Mouse (Mus musculus) stomach, embryonic 15.5 days (tissue): ENCODE measurements around the gene Hps4. TPM values are rescaled to one million over a fixed set of nuclear protein-coding genes. Genes with fewer than 3 reads are reported as not detected.

Experiments used
- ATAC-seq: fragments of 200-750 bp; cut with Nextera tagmentation; 2 replicates; pipeline ENCODE4 v1.8.0; 2017; ENCODE audit warnings: low read depth, moderate number of reproducible peaks, moderate TSS enrichment; ENCODE audit not compliant: insufficient read depth, low FRiP score
- H3K27ac ChIP-seq: fragments of 300-500 bp; sonication (generic); 2 replicates; pipeline ENCODE4 v1.5.1; 2015; ENCODE audit warnings: mild to moderate bottlenecking, inconsistent platforms
- H3K27me3 ChIP-seq: fragments of 300-500 bp; sonication (generic); replicated peaks from 2 replicates; pipeline ENCODE4 v1.6.1; 2015; ENCODE audit warnings: inconsistent platforms
- H3K36me3 ChIP-seq: fragments of 300-500 bp; sonication (generic); 2 replicates; pipeline ENCODE4 v1.6.1; 2015; ENCODE audit warnings: inconsistent platforms
- H3K4me1 ChIP-seq: fragments of 300-500 bp; sonication (generic); 2 replicates; pipeline ENCODE4 v1.6.1; 2015; ENCODE audit warnings: inconsistent platforms
- H3K4me2 ChIP-seq: fragments of 300-500 bp; sonication (generic); 2 replicates; pipeline ENCODE4 v1.6.1; 2015; ENCODE audit warnings: mild to moderate bottlenecking, inconsistent platforms
- H3K4me3 ChIP-seq: fragments of 300-500 bp; sonication (generic); replicated peaks from 2 replicates; pipeline ENCODE4 v1.5.1; 2015; ENCODE audit warnings: inconsistent platforms
- H3K9ac ChIP-seq: fragments of 300-500 bp; sonication (generic); 2 replicates; pipeline ENCODE4 v1.6.1; 2015; ENCODE audit warnings: inconsistent platforms
- H3K9me3 ChIP-seq: fragments of 300-500 bp; sonication (generic); 2 replicates; pipeline ENCODE4 v1.6.1; 2016; ENCODE audit warnings: inconsistent platforms
- WGBS: fragments of 180-500 bp; shearing (Covaris S2); methylation state at CpG from one replicate; pipeline ENCODE4 v1.1.7; 2015; 5-methylcytosine and 5-hydroxymethylcytosine counted together
- polyA plus RNA-seq: library from polyadenylated mRNA; unstranded; fragments of >200 nt; fragmentation: Nextera tagmentation; extraction: Ambion mirVana; gene quantifications from 2 replicates; pipeline ENCODE4 v1.2.1, GENCODE M21; 2015

Gene Hps4
- polyA plus RNA-seq, 1 experiment from 2014 or later = 32.9 TPM

DNA sequence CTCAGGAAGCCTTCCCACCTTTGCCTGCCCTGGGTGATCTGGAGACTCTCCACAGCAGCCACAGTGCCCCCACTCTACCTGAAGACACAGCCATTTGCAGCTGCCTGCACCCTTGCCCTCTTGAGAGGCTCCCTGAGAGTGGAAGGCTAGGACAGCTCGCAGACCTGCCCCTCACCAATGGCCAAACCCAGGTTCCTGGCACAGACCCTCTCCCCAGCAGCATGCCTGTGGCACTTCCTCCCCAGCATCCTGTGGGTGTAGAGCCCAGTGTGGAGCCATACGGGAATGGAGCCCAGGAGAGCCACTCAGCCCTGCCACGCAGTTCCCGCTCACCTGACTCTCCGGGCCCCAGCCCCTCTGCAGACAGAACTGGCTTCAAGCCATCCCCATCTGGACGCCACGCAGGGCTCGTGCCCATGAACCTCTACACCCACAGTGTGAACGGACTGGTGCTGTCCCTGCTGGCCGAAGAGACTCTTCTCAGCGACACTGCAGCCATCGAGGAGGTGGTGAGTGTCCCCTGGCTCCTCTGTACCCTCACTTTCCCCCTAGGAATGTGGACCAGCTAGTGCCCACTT, 27.4 kb downstream of the Hps4 start:
- peaks cover 32% of the 10 kb centered on the region for H3K36me3 ChIP-seq
- no peak overlapping the region for H3K27ac ChIP-seq
- no peak overlapping the region for H3K4me3 ChIP-seq
- H3K27me3 ChIP-seq = no peaks in the 10 kb centered on the region
- WGBS = 89% methylated on average over 12 of the region's 12 CpGs
- H3K4me1 ChIP-seq = no peaks in the 10 kb centered on the region
- ATAC-seq = no peak
- no peak overlapping the region for H3K4me2 ChIP-seq
- no peaks in the 10 kb centered on the region for H3K9me3 ChIP-seq
- H3K9ac ChIP-seq = no peak overlapping the region

- WGBS = 75% methylated on average over 7 of the region's 7 CpGs
- H3K9ac ChIP-seq = no peak overlapping the region
- no peaks in the 10 kb centered on the region for H3K4me1 ChIP-seq
- H3K4me3 ChIP-seq = no peak overlapping the region
- H3K36me3 ChIP-seq = peaks cover 32% of the 10 kb centered on the region
- no peaks in the 10 kb centered on the region for H3K9me3 ChIP-seq
- H3K27ac ChIP-seq = no peak overlapping the region
- H3K27me3 ChIP-seq = no peaks in the 10 kb centered on the region
- H3K4me2 ChIP-seq = no peak overlapping the region
- ATAC-seq = no peak
These were observed 29.1 kb downstream of the Hps4 start for GRCm38 (mm10) chr5:112371933-112372332.

DNA sequence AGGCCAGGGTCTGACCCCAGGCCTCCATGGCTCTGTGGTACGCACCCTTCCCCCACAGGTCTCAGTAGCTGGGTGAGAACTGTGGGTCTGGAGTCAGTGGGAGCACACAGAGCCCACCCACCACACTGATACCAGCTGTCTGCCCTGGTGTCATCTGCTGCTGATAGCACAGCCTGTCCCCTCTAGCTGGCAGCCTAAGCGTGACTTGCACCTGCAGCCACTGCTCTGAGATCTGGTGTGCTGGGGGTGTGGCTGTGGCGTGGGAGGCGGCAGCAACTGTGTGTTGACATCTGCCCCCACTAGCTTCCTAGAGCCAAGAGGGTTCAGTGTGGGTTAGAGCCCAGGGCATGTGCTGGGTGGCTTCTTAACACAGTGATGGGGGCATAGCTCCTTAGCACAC, 33.2 kb downstream of the Hps4 start:
- Histone ChIP-seq H3K4me2 (no peak overlapping the region), H3K36me3 (peaks cover 26% of the 10 kb centered on the region), H3K27ac (no peak overlapping the region), H3K27me3 (no peaks in the 10 kb centered on the region), H3K9me3 (no peaks in the 10 kb centered on the region), H3K4me3 (no peak overlapping the region), H3K4me1 (no peaks in the 10 kb centered on the region), H3K9ac (no peak overlapping the region)
- 81% methylated on average over 4 of the region's 4 CpGs for WGBS
- ATAC-seq = no peak

DNA sequence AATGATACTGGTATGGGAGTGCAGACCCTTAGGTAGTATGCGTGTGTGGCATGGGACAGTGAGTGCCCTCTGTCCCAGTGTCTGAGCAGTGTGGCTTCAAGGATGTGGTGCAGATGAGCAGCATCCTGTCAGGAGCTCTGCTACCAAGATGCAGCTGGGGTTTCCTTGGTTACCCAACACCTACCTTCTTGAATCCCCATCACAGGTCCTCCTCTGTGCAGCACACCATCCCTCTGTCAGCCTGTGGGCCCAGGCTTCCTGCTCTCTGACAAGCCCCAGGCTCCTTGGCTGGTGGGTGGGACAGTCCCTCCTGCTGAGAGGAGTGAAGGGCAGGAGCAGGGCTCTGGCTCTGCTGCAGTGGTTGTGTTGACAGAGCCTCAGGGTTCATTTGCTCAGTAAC, 34.5 kb downstream of the Hps4 start:
- no peaks in the 10 kb centered on the region for H3K9me3 ChIP-seq
- H3K27me3 ChIP-seq = no peaks in the 10 kb centered on the region
- H3K4me2 ChIP-seq = no peak overlapping the region
- 90% methylated on average over 1 of the region's 1 CpGs for WGBS
- peaks cover 26% of the 10 kb centered on the region for H3K36me3 ChIP-seq
- H3K4me3 ChIP-seq = no peak overlapping the region
- no peak overlapping the region for H3K27ac ChIP-seq
- no peak for ATAC-seq
- H3K9ac ChIP-seq = no peak overlapping the region
- peaks cover 5% of the 10 kb centered on the region; the same call in 1 of the 2 replicates for H3K4me1 ChIP-seq

GRCm38 (mm10) chr5:112378716-112379115, 35.8 kb downstream of the Hps4 start:
- H3K4me1 ChIP-seq = peaks cover 10% of the 10 kb centered on the region
- 74% methylated on average over 6 of the region's 6 CpGs for WGBS
- H3K27me3 ChIP-seq = no peaks in the 10 kb centered on the region
- H3K9ac ChIP-seq = no peak overlapping the region
- peaks cover 26% of the 10 kb centered on the region for H3K36me3 ChIP-seq
- no peaks in the 10 kb centered on the region for H3K9me3 ChIP-seq
- ATAC-seq = no peak
- no peak overlapping the region for H3K27ac ChIP-seq
- no peak overlapping the region for H3K4me3 ChIP-seq
- no peak overlapping the region for H3K4me2 ChIP-seq

- WGBS = 78% methylated on average over 11 of the region's 11 CpGs
- Histone ChIP-seq H3K36me3 (peaks cover 9% of the 10 kb centered on the region; the same call in 1 of the 2 replicates), H3K4me3 (no peak overlapping the region), H3K27ac (no peak overlapping the region), H3K9ac (no peak overlapping the region), H3K4me1 (peaks cover 10% of the 10 kb centered on the region), H3K9me3 (no peaks in the 10 kb centered on the region), H3K4me2 (no peak overlapping the region), H3K27me3 (no peaks in the 10 kb centered on the region)
- no peak for ATAC-seq
These were observed 38.3 kb downstream of the Hps4 start for GRCm38 (mm10) chr5:112381154-112381553.

GRCm38 (mm10) chr5:112382042-112382441, 39.2 kb downstream of the Hps4 start:
- H3K27ac ChIP-seq = no peak overlapping the region; the same call in 1 of the 2 replicates
- H3K4me1 ChIP-seq = peaks cover 10% of the 10 kb centered on the region
- WGBS = 65% methylated on average over 9 of the region's 9 CpGs
- H3K4me2 ChIP-seq = no peak overlapping the region
- H3K4me3 ChIP-seq = no peak overlapping the region
- H3K36me3 ChIP-seq = peaks cover 9% of the 10 kb centered on the region; the same call in 1 of the 2 replicates
- no peak overlapping the region for H3K9ac ChIP-seq
- ATAC-seq = no peak
- H3K27me3 ChIP-seq = no peaks in the 10 kb centered on the region
- no peaks in the 10 kb centered on the region for H3K9me3 ChIP-seq

DNA sequence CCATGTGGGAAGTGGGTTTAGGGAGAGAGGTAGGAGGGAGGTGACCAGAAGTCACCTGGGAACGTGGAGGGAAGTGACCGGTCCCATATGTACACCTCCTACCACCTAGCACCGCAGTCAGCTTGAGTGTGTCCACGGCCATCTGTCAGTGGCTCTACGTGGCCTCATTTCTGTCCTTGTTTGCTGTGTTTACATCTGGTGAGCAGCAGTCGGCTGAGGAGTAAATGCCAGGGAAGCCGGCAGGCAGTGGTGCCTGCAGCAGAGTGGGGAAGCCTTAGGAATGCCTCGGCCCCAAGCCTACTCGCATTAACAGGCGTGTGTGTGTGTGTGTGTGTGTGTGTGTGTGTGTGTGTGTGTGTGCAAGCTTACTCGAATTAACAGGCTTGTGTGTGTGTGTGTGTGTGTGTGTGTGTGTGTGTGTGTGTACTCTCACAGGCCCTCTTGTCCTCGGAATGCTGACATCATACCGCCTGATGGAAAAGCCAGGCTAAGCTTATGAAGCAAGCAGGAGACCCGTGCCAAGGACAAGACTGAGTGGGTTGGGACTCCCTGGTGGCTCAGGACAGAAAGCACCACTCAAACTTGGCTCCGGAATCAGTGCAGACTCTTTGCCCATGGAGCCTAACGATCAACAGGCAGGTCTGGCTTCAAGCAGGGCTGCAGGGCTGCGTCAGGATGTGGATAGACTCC, 39.9 kb downstream of the Hps4 start:
- Histone ChIP-seq H3K36me3 (peaks cover 5% of the 10 kb centered on the region; the same call in 1 of the 2 replicates), H3K4me3 (no peak overlapping the region), H3K9ac (no peak overlapping the region), H3K4me2 (no peak overlapping the region), H3K9me3 (no peaks in the 10 kb centered on the region), H3K27ac (peak overlapping the region; percentile 44; the same call in 1 of the 2 replicates), H3K4me1 (peaks cover 10% of the 10 kb centered on the region), H3K27me3 (no peaks in the 10 kb centered on the region)
- no peak for ATAC-seq
- 39% methylated on average over 17 of the region's 17 CpGs for WGBS

- Histone ChIP-seq H3K4me2 (no peak overlapping the region), H3K27me3 (no peaks in the 10 kb centered on the region), H3K36me3 (no peaks in the 10 kb centered on the region; the same call in 1 of the 2 replicates), H3K9me3 (no peaks in the 10 kb centered on the region), H3K4me1 (peaks cover 10% of the 10 kb centered on the region), H3K4me3 (no peak overlapping the region), H3K9ac (no peak overlapping the region), H3K27ac (no peak overlapping the region)
- no peak for ATAC-seq
- 87% methylated on average over 13 of the region's 13 CpGs for WGBS
These were observed 42.1 kb downstream of the Hps4 start for GRCm38 (mm10) chr5:112384805-112385472.

DNA sequence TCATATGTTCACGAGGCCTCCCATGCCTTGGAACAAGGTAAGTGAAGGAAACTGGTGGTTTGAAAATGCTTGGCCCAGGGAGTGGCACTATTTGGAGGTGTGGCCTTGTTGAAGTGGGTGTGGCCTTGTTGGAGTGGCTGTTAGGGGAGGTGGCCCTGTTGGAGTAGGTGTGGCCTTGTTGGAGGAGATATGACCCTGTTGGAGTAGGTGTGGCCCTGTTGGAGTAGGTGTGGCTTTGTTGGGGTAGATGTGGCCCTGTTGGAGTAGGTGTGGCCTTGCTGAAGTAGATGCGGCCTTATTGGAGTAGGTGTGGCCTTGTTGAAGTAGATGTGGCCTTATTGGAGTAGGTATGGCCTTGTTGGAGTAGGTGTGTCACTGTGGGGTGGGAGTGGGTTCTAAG, 43.1 kb downstream of the Hps4 start:
- no peak overlapping the region for H3K27ac ChIP-seq
- 77% methylated on average over 2 of the region's 2 CpGs for WGBS

DNA sequence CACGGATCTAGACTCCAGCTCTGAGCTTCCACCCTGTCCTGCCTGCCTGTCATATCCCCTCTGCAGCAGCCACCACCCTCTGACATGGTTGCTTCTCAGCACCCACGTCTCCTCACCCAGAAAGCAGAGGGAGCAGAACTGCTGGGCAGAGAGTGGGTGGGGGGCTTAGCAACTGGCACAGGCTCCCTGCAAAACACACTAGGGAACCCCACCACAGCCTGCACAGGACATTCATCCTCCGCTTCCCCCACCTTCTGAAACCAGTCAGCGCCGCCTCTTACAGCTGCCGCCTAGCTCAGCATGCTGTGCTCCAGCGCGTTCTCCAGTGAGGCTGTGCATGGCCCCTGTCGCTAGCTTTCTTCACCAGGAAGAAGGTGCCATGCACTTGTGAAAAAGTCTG, 46.5 kb downstream of the Hps4 start:
- Histone ChIP-seq H3K27ac (no peak overlapping the region), H3K9ac (no peak overlapping the region), H3K4me1 (0 out of 2 replicates have a peak, but pooled peaks cover 3% of the 10 kb centered on the region), H3K4me2 (no peak overlapping the region), H3K4me3 (no peak overlapping the region), H3K27me3 (peaks cover 34% of the 10 kb centered on the region), H3K36me3 (no peaks in the 10 kb centered on the region), H3K9me3 (no peaks in the 10 kb centered on the region)
- no peak for ATAC-seq
- 72% methylated on average over 9 of the region's 9 CpGs for WGBS

More for the DNA sequence above, 43.1 kb downstream of the Hps4 start:
- Histone ChIP-seq H3K4me1 (peaks cover 10% of the 10 kb centered on the region), H3K36me3 (no peaks in the 10 kb centered on the region), H3K27me3 (0 out of 2 replicates have a peak, but pooled peaks cover under 1% of the 10 kb centered on the region), H3K4me3 (no peak overlapping the region), H3K4me2 (no peak overlapping the region), H3K9me3 (no peaks in the 10 kb centered on the region), H3K9ac (no peak overlapping the region)
- ATAC-seq = peak; percentile 45

DNA sequence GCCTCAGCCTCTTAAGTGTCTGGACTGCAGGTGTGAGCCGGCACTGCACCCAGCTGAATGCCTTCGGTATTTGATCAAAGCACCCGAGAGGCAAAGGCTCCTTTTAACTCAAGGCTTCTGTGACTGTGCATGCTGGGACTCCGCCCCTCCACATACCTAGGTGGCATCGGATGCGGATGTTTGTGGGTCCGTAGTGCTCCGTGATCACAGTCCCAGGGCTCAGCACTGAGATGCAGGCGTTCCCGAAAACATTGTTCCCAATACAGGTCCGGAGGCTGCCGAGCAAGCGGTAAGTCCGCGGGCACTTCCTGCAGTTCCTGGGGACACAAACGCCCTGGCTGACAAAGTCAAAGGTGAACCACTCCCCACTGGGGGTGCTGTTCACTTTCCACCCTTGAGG, 48.1 kb downstream of the Hps4 start:
- no peak overlapping the region for H3K4me2 ChIP-seq
- ATAC-seq = no peak
- H3K4me3 ChIP-seq = no peak overlapping the region
- H3K9me3 ChIP-seq = no peaks in the 10 kb centered on the region
- no peak overlapping the region for H3K9ac ChIP-seq
- no peak overlapping the region for H3K27ac ChIP-seq
- H3K27me3 ChIP-seq = peaks cover 39% of the 10 kb centered on the region
- no peaks in the 10 kb centered on the region for H3K36me3 ChIP-seq
- WGBS = 45% methylated on average over 16 of the region's 16 CpGs
- H3K4me1 ChIP-seq = 0 out of 2 replicates have a peak, but pooled peaks cover 8% of the 10 kb centered on the region
